Mouse (Mus musculus) kidney, embryonic 14.5 days (tissue): ENCODE measurements around the gene Bcl6b. TPM values are rescaled to one million over a fixed set of nuclear protein-coding genes. Genes with fewer than 3 reads are reported as not detected.

ENCODE experiments used
- ATAC-seq: fragments of 200-750 bp; cut with Nextera tagmentation; 2 replicates; pipeline ENCODE4 v1.8.0; 2017; ENCODE audit warnings: moderate number of reproducible peaks, mild to moderate bottlenecking, moderate TSS enrichment, moderate library complexity; ENCODE audit not compliant: low FRiP score, low TSS enrichment
- H3K27ac ChIP-seq: fragments of 300-500 bp; sonication (generic); 2 replicates; pipeline ENCODE4 v1.5.1; 2014; ENCODE audit warnings: low read depth, mild to moderate bottlenecking, low read length, moderate library complexity, mixed read lengths
- H3K27me3 ChIP-seq: fragments of 300-500 bp; sonication (generic); 2 replicates; pipeline ENCODE4 v1.6.1; 2014; ENCODE audit warnings: mild to moderate bottlenecking, low read length; ENCODE audit not compliant: control insufficient read depth, insufficient read depth
- H3K36me3 ChIP-seq: fragments of 300-500 bp; sonication (generic); 2 replicates; pipeline ENCODE4 v1.6.1; 2014; ENCODE audit warnings: low read length, mixed read lengths; ENCODE audit not compliant: control insufficient read depth, insufficient read depth
- H3K4me1 ChIP-seq: fragments of 300-500 bp; sonication (generic); 2 replicates; pipeline ENCODE4 v1.6.1; 2014; ENCODE audit warnings: low read length, mixed read lengths; ENCODE audit not compliant: control insufficient read depth, insufficient read depth
- H3K4me2 ChIP-seq: fragments of 300-500 bp; sonication (generic); replicated peaks from 2 replicates; pipeline ENCODE4 v1.6.1; 2014; ENCODE audit warnings: low read depth, mild to moderate bottlenecking, low read length
- H3K4me3 ChIP-seq: fragments of 300-500 bp; sonication (generic); 2 replicates; pipeline ENCODE4 v1.5.1; 2014; ENCODE audit warnings: mild to moderate bottlenecking, low read length
- H3K9ac ChIP-seq: fragments of 300-500 bp; sonication (generic); 2 replicates; pipeline ENCODE4 v1.6.1; 2014; ENCODE audit warnings: low read depth, mild to moderate bottlenecking, low read length, moderate library complexity
- H3K9me3 ChIP-seq: fragments of 300-500 bp; sonication (generic); 2 replicates; pipeline ENCODE4 v1.6.1; 2016; ENCODE audit warnings: low read length; ENCODE audit not compliant: control insufficient read depth
- WGBS: fragments of 180-500 bp; shearing (Covaris S2); extraction: QIAGEN DNeasy Blood & Tissue Kit; methylation state at CpG from one replicate; pipeline ENCODE4 v1.1.7; 2014; 5-methylcytosine and 5-hydroxymethylcytosine counted together
- polyA plus RNA-seq: library from polyadenylated mRNA; unstranded; fragments of >200 nt; fragmentation: Nextera tagmentation; extraction: Ambion mirVana; gene quantifications from 2 replicates; pipeline ENCODE4 v1.2.1, GENCODE M21; 2014

The Bcl6b gene
- polyA plus RNA-seq = 19.2 and 20.0 TPM in 2 replicates

DNA sequence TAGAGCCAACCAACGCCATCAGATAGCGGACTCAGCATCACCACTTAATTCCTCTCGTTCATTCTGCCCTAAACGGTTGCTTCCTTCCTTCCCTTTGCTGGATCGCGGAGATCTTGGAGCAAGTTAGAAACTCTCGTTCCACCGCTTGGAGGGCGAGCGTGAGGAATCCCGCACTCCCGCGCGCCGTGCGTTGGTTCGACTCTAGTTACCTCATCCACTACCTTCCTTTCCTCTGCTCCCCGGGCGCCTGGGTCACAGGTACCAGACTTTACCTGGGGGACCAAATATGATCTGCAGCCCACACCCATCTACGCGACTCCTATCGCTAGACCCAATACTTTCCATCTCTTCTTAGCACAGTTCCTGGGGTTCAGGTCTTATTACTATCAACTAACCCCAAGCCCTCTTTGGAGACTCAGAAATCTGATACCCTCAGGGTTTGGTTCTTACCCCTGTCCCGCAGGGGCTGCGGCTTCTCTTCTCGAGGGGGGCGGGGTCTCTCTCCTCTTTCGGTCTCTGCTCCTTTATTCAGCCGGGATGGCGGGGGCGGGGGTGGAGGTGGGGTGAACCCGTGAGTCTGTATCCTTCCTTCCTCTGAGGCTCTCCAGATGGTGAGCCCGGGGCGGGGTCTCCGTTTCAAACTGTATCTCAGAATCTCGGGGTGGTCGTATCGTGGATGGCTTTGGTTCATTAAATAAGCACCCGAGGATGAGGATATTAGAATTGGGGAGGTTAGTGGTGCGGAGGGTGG is at the start of gene Bcl6b:
Bcl6b (minus strand) TSS at position 539 of the 751 bp plus-strand sequence.
- Histone ChIP-seq H3K4me3 (peak within 1 kb of the TSS; percentile 38), H3K27me3 (peaks cover 50% of the 10 kb centered on the region), H3K4me1 (peaks cover 7% of the 10 kb centered on the region), H3K9ac (peak within 1 kb of the TSS; percentile 44), H3K36me3 (peaks cover 2% of the 10 kb centered on the region), H3K27ac (peak within 1 kb of the TSS; percentile 68), H3K4me2 (peak within 1 kb of the TSS; percentile 43), H3K9me3 (no peaks in the 10 kb centered on the region)
- 1% methylated on average over 39 of the region's 39 CpGs for WGBS
- no peak for ATAC-seq

DNA sequence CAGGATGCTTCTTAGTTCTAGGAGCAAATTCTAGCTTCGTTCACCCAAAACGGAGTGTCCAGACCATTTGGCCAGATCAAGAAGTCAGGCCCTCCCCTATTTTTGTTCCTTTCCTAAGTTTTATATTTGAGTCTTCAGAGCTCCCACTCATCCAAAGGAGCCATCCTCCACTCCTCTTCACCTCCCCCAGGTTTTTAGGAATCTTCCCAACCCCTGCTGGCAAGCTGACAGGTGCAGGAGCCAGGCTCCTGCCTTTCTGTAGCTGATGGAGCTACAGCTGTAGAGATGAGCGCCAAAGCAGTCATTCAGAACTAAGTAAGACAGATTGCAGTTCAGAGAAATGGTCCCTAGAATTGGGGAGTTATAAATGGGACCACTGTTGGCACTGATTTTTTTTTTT is 49.4 kb upstream of the Bcl6b start:
- H3K4me2 ChIP-seq = no peak overlapping the region
- no peak overlapping the region for H3K27ac ChIP-seq
- H3K9ac ChIP-seq = no peak overlapping the region
- no peak for ATAC-seq
- no peaks in the 10 kb centered on the region for H3K36me3 ChIP-seq
- no peaks in the 10 kb centered on the region for H3K4me1 ChIP-seq
- WGBS = 79% methylated on average over 3 of the region's 3 CpGs
- no peak overlapping the region for H3K4me3 ChIP-seq
- H3K27me3 ChIP-seq = no peaks in the 10 kb centered on the region
- no peaks in the 10 kb centered on the region for H3K9me3 ChIP-seq

DNA sequence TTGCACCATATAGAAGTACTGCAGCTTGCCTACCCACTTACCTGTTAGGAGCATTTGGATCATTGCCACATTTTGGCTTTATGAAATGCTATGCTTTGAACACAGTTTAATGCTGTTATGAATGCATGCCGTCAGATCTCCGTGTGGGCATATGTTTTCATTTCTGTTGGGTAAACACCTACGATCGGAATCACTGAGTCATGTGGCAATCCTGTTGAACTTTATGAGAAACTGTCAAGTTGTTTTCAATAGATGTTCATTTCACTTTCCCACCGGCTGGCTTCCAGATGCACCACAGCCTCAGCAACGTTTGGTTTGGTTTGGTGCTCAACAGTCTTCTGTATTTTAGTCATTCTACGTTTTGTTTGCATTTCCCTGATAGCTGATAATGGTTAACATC is 42.0 kb upstream of the Bcl6b start:
- WGBS = 89% methylated on average over 7 of the region's 7 CpGs
- Histone ChIP-seq H3K4me2 (no peak overlapping the region), H3K27me3 (no peaks in the 10 kb centered on the region), H3K9ac (no peak overlapping the region), H3K4me3 (no peak overlapping the region), H3K36me3 (no peaks in the 10 kb centered on the region), H3K4me1 (no peaks in the 10 kb centered on the region), H3K27ac (no peak overlapping the region), H3K9me3 (no peaks in the 10 kb centered on the region)
- ATAC-seq = no peak

DNA sequence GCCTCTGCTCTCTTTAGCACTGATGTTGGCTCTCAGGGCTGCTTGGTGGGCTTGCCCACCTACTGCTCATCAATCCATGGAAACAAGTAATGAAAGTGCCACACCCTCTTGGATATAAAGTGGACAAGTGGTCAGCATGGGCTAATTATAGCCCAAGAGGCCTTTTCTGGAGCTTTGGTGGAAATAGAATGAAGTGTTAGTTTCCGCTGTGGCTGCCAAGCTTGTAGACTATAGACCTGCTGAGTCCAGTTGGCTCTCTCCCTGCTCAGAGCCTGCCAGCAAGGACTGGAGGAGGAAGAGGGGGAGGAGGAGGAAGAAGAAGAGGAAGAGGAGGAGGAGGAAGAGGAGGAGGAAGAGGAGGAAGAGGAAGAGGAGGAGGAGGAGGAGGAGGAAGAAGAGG is 36.8 kb upstream of the Bcl6b start:
- H3K9me3 ChIP-seq = no peaks in the 10 kb centered on the region
- no peak overlapping the region for H3K27ac ChIP-seq
- H3K9ac ChIP-seq = no peak overlapping the region
- WGBS = 89% methylated on average over 1 of the region's 1 CpGs
- no peaks in the 10 kb centered on the region for H3K36me3 ChIP-seq
- no peaks in the 10 kb centered on the region for H3K4me1 ChIP-seq
- H3K27me3 ChIP-seq = no peaks in the 10 kb centered on the region
- no peak for ATAC-seq
- H3K4me3 ChIP-seq = no peak overlapping the region
- no peak overlapping the region for H3K4me2 ChIP-seq

DNA sequence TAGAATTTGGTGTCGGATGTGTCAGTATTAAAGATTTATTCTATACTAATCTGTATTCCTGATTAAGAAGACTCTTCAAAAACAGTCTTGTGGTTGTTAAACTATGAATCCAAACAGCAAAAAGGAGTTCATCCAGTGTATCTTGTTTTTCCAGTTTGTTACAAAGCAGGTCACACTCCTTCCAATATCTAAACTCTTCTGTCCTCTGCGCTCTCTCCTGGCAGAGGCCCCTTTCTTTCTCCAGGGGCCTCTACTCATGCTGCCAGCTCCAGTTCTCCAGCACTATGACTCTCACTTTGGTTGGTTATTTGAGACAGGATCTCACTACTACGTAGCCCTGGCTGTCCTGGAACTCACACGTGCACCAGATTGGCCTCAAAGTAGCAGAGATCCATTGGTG is 36.2 kb upstream of the Bcl6b start:
- H3K4me2 ChIP-seq = no peak overlapping the region
- H3K36me3 ChIP-seq = no peaks in the 10 kb centered on the region
- 67% methylated on average over 4 of the region's 4 CpGs for WGBS
- ATAC-seq = no peak
- H3K9ac ChIP-seq = no peak overlapping the region
- H3K27me3 ChIP-seq = no peaks in the 10 kb centered on the region
- no peaks in the 10 kb centered on the region for H3K9me3 ChIP-seq
- no peak overlapping the region for H3K4me3 ChIP-seq
- H3K4me1 ChIP-seq = no peaks in the 10 kb centered on the region
- no peak overlapping the region for H3K27ac ChIP-seq

DNA sequence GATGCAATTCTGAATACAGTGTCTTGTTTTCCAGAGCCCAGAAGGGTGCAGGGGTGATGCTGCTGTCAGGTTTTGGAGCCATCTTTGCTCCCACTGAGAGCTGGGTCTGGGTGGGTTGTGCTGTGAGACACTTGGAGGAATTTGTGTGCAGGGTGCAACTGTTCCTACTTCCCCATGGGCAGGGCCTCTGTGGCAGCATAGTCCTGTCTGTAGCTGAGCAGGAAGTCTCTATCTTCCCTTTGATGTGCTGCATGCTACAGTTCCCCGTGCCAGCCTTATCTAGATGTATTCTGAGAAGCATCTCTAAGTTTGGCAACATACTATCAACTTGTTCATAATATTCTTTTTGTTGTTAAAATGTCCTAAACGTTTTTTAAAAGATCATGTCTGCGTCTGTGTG is 35.7 kb upstream of the Bcl6b start:
- Histone ChIP-seq H3K4me2 (no peak overlapping the region), H3K27me3 (no peaks in the 10 kb centered on the region), H3K4me1 (no peaks in the 10 kb centered on the region), H3K9me3 (no peaks in the 10 kb centered on the region), H3K9ac (no peak overlapping the region), H3K4me3 (no peak overlapping the region), H3K27ac (no peak overlapping the region), H3K36me3 (no peaks in the 10 kb centered on the region)
- ATAC-seq = no peak
- WGBS = 63% methylated on average over 3 of the region's 3 CpGs

DNA sequence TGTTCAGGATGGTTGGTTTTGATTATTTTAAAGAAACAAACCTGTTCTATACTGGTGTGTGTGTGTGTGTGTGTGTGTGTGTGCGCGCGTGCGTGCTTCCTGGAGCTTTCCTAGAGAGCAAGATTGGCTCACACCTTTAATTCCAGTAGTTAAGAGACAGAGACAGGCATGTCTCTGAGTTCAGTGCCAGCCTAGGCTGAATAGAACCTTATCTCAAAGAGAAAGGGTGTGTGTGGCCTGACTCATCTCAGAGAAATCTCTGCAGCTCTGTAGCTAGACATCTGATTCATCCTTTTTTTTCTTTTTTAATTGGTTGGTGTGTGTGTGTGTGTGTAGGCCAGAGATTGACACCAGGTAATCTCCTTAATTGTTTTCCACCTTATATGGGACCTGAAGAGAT is 29.4 kb upstream of the Bcl6b start:
- no peak overlapping the region for H3K9ac ChIP-seq
- H3K27ac ChIP-seq = no peak overlapping the region
- H3K4me2 ChIP-seq = no peak overlapping the region
- no peak overlapping the region for H3K4me3 ChIP-seq
- no peaks in the 10 kb centered on the region for H3K4me1 ChIP-seq
- H3K27me3 ChIP-seq = peaks cover 14% of the 10 kb centered on the region
- ATAC-seq = no peak
- H3K9me3 ChIP-seq = no peaks in the 10 kb centered on the region
- no peaks in the 10 kb centered on the region for H3K36me3 ChIP-seq
- 96% methylated on average over 4 of the region's 4 CpGs for WGBS

DNA sequence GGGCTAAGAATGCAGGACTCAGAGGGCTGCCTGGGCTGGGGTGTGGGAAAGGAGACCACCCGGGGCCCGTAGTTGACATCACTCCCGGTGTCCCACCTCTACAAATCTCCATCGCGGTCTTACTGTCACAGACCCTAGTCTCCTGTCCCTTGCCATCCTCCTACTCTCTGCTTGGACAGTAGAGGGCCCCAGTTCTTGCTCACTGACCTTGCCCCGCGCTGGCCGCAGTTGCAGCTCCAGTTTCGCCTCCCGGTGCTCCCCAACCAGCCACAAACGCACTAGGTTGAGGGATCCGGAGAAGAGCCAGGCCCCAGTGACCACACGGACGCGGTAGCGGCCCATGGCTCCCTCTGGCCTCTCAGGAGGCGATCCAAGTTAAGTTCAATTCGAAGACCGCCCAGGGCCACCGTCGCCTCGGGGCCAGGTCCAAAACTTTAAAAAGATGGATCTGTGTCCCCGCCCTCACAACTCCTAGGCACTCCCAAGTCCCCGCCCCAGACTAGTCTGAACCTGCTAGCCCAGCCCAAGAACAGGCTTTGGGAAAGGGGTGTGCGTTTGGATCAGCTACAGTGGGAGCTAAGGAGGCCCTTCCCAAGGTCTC is 25.4 kb upstream of the Bcl6b start, which contains the start of gene Alox12:
Alox12 (minus strand) TSS at position 423 of the 601 bp plus-strand sequence.
- no peaks in the 10 kb centered on the region for H3K4me1 ChIP-seq
- H3K4me3 ChIP-seq = peak within 1 kb of the TSS; percentile 32
- no peak within 1 kb of the TSS for H3K9ac ChIP-seq
- no peaks in the 10 kb centered on the region for H3K9me3 ChIP-seq
- no peaks in the 10 kb centered on the region for H3K36me3 ChIP-seq
- ATAC-seq = peak; percentile 72
- H3K27me3 ChIP-seq = peaks cover 39% of the 10 kb centered on the region
- 1% methylated on average over 25 of the region's 25 CpGs for WGBS
- peak within 1 kb of the TSS; percentile 50 for H3K4me2 ChIP-seq
- H3K27ac ChIP-seq = no peak within 1 kb of the TSS

DNA sequence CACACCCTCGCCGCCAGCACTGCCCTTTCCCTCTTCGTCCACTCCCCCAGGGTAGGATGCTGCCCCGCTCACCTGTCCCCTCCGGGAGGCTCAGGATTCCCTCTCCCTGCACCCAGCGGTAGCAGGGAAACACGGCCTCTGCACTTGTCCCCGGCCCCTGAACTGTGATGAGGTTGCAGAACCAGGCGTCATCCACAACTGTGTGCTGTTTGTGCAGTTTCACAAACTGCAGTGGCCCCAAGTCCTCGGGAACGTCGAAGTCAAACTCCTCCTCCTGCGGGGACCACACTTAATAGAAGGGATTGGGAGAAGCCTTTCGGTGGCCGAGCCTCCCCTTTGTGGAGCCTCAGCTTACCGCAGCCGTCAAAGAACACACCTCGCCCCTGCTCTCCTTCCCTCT is 24.7 kb upstream of the Bcl6b start:
- H3K27me3 ChIP-seq = peaks cover 43% of the 10 kb centered on the region
- H3K9ac ChIP-seq = no peak overlapping the region

More for the DNA sequence above, 24.7 kb upstream of the Bcl6b start:
- no peaks in the 10 kb centered on the region for H3K9me3 ChIP-seq
- H3K4me3 ChIP-seq = peak overlapping the region; percentile 32
- no peak overlapping the region for H3K27ac ChIP-seq
- ATAC-seq = peak; percentile 24; the same call in 1 of the 2 replicates
- 2% methylated on average over 18 of the region's 18 CpGs for WGBS
- H3K4me2 ChIP-seq = peak overlapping the region; percentile 50
- H3K36me3 ChIP-seq = no peaks in the 10 kb centered on the region
- H3K4me1 ChIP-seq = no peaks in the 10 kb centered on the region
